Mouse (Mus musculus) urinary bladder, postnatal 10 days (tissue): ENCODE data around the gene Thbs3.
"Not testable (repeated sequence)": the region's sequence is repeated elsewhere in the genome, so short reads cannot be mapped to it uniquely, and the experiment has no call there.

Source experiments
- DNase-seq: peaks from one replicate; pipeline ENCODE4 v3.0.0; 2022; ENCODE audit warnings: low spot score

Thbs3 gene

GRCm38 (mm10) chr3:89195979-89196877 lies 18.8 kb upstream of the Thbs3 start:
- peak; percentile 43 for DNase-seq

GRCm38 (mm10) chr3:89199839-89200238 lies 15.1 kb upstream of the Thbs3 start:
- DNase-seq, result no peak

- no peak for DNase-seq
Measured at GRCm38 (mm10) chr3:89202253-89203141, 12.5 kb upstream of the Thbs3 start, which contains the start of gene Gba. Gene Gba, plus strand, starts transcription at chr3:89202928.

- DNase-seq, result no peak
Measured at GRCm38 (mm10) chr3:89203142-89203514, 11.9 kb upstream of the Thbs3 start.

GRCm38 (mm10) chr3:89206079-89206478 lies 8.9 kb upstream of the Thbs3 start:
- DNase-seq, result no peak

GRCm38 (mm10) chr3:89206695-89207094 lies 8.3 kb upstream of the Thbs3 start:
- no peak for DNase-seq

GRCm38 (mm10) chr3:89208075-89208657 lies 6.8 kb upstream of the Thbs3 start:
- no peak for DNase-seq

- no peak for DNase-seq
Measured at GRCm38 (mm10) chr3:89208736-89209135, 6.2 kb upstream of the Thbs3 start.

- DNase-seq, result no peak
Measured at GRCm38 (mm10) chr3:89209731-89210130, 5.2 kb upstream of the Thbs3 start.

GRCm38 (mm10) chr3:89210162-89210561 lies 4.8 kb upstream of the Thbs3 start:
- no peak for DNase-seq

GRCm38 (mm10) chr3:89210731-89211130 lies 4.2 kb upstream of the Thbs3 start:
- DNase-seq, result no peak

GRCm38 (mm10) chr3:89213803-89214530 lies 1.0 kb upstream of the Thbs3 start:
- peak; percentile 65 for DNase-seq

- DNase-seq, result no peak
Measured at GRCm38 (mm10) chr3:89215853-89216252, 873 bp downstream of the Thbs3 start.

- DNase-seq, result not testable (repeated sequence)
Measured at GRCm38 (mm10) chr3:89216407-89216806, 1.4 kb downstream of the Thbs3 start.

GRCm38 (mm10) chr3:89218271-89218670 lies 3.3 kb downstream of the Thbs3 start:
- no peak for DNase-seq

- no peak for DNase-seq
Measured at GRCm38 (mm10) chr3:89219546-89219945, 4.6 kb downstream of the Thbs3 start.

- DNase-seq, result no peak
Measured at GRCm38 (mm10) chr3:89221167-89221566, 6.2 kb downstream of the Thbs3 start.

- DNase-seq, result no peak
Measured at GRCm38 (mm10) chr3:89224796-89225195, 9.8 kb downstream of the Thbs3 start.

- DNase-seq, result no peak
Measured at GRCm38 (mm10) chr3:89225321-89225815, 10.4 kb downstream of the Thbs3 start.

GRCm38 (mm10) chr3:89225918-89226317 lies 10.9 kb downstream of the Thbs3 start:
- no peak for DNase-seq

GRCm38 (mm10) chr3:89226361-89226760 lies 11.4 kb downstream of the Thbs3 start:
- no peak for DNase-seq

GRCm38 (mm10) chr3:89226900-89227299 lies 11.9 kb downstream of the Thbs3 start, which contains the start of gene Mtx1:
Gene Mtx1, minus strand, starts transcription at chr3:89227088.
- DNase-seq, result no peak
